Mouse (Mus musculus): ENCODE data around the gene Tnfrsf13b.
"Not testable (repeated sequence)": the region's sequence is repeated elsewhere in the genome, so short reads cannot be mapped to it uniquely, and the experiment has no call there.

The Tnfrsf13b gene

DNA sequence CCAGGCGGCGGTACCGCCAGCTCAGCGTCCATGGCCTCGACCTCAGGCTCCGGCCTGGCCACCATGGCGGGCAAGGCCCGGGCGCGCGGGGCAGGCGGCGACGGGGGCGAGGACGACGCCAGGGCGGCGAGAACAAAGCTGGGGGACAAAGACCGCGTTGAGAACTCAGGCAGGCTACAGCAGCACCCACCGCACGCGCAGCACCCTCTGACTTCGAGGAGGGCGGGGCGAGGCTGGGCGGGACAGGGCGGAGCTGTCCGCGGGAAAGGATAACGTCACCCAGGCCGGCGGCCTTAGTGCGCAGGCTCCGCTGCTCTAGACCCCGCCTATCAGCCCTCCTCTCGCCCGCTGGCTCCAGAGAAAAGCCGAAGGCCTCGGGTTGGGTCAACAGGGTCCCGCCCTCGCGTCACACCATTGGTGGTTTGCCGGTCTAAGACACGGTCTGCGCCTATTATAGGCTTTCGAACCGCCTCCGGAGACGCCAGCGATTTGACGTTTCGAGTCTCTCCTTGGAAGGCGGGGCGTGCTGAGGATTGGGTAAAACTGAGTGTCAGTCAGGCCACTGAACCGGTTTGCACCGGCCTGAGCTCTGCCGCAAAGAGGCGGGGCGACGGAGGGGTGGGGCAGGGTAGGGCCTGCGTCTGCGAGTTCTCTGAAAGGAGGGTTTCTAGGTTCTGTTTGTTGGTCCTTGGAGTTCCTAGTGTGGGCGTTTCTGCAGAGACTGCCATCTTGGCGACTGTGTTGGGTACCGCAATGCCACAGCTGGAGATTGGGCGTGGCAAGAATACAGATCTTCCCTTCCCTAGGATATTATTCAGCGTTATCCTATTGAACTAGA, 48.5 kb downstream of the Tnfrsf13b start, which contains the start of gene Usp22:
TSS of gene Usp22 (minus strand) at position 235 of the 838 bp plus-strand sequence.
- peak; percentile 100 for DNase-seq

DNA sequence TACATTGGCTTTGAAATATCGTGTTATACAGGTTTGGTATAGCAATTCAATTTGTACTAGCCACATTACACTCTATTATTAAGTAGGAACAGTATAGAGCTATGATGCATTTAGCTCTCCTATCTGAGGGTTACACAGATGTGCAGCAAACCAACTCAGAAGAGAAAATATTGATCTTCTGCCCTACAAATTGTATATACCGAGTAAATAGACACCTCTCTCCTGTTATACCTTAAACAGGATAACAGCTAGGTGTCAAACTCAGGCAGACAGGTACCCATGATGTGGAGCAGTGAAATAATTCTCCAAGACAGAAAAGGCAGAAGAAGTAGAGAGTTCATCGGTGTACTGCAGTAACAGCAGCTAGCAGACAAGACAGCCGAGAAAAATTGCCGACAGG, 49.2 kb downstream of the Tnfrsf13b start:
- DNase-seq = no peak

DNA sequence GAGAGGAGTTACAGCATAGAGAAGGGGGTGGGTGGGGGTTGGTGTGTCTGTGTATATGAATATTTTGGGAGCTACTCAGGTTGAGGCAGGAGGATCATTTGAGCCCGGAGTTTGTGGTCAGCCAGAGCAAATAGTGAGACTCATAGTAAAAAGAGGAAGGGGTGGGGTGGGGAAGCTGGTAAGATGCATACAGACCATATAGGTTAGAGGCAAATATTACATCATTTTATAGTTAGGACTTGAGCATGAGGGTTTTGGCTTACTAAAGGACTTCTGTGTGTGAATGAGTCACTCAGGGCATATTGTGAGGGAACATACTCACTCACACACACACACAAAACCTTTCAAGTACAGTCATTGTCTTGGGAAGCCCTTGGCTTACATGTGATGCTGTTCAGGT, 49.8 kb downstream of the Tnfrsf13b start:
- DNase-seq = no peak

DNA sequence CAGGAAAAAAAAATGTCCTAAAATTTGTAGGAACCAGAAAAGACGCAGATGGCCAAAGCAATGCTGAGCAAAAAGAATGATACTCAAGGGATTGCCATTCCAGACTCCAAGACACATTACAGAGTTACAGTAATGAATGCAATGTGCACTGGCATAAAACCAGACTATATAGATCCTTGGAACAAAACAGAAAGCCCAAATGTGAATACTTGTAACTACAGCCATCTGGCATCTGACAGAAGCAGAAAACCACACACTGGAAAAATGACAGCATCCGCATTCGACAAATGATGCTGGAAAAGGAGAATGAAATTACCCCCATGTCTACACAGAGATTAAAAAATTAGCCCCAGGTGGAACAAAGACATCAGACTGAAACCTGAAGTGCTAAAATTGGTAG, 53.8 kb downstream of the Tnfrsf13b start:
- DNase-seq = no peak

DNA sequence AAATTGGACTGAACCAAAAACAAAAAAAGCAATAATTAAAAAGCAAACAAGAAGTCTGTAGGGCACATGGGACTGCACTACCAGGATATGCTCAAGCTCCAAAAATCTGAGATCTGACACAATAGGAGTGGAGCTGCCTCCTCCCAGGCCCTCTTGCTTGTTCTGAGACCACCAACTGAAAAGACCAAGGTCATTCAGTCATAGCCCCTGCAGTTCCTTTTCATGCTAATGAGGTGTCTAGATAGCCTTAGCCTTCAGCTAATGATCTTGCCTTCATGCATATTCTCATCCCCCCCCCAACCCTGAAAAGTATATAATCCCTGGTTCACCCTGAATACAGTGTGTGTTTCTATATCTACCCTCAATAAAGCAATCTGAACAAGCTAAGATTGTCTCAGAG, 55.1 kb downstream of the Tnfrsf13b start:
- DNase-seq = no peak

DNA sequence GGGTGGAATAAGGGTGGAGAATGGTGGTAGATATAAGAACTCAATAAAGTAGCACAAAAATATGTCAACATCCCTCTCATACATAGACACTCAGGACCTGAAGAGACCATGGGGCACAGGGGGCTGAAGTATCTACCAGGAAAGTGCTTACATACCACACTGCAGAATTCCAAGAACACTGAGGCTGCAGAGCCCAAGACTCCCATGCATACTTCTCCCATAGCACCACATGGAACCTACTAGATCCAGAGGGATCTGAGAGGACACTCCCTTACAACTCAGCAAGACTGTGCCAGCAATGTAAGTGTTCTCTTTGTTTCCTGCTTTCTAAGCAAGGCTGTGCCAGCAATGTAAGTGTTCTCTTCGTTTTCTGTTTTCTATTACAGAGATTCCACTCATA, 57.3 kb downstream of the Tnfrsf13b start:
- no peak for DNase-seq

DNA sequence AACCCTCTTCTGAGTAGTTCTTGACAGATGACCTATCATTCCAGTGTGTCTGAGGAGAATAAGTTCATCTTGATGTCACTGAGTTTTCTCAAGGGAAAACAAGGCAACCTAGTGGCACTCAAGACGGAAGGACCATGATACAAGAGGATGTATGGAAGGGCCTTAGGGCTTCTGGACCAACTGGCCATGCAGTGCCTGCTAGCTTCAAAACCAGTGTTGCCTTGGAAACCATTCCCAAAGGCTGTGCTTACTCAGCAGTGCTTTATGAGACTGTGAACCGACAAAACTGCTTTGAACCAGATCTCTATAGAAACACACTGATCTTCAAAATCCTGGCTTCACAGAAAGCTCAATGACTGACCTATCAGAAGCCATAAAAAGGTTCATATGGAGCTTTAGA, 64.2 kb downstream of the Tnfrsf13b start:
- no peak for DNase-seq

DNA sequence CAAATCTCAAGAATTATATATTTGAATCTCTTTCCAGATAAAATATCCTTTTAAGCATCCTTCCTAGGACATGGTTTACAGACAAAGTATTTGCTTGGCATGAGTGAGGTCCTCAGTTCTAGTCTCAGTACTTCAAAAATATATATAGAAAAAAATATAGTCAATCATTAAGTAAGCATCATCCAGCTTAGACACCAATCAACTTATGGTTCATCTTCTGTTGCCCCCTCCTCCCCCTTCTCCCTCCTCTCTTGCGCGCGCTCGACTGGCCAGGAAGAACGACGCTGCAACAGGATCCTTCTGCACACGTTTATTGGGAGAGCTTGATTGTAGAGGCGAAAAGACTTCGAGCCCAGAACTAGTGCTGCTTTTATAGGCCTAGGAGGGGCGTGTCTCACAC, 65.6 kb downstream of the Tnfrsf13b start:
- DNase-seq = not testable (repeated sequence)

DNA sequence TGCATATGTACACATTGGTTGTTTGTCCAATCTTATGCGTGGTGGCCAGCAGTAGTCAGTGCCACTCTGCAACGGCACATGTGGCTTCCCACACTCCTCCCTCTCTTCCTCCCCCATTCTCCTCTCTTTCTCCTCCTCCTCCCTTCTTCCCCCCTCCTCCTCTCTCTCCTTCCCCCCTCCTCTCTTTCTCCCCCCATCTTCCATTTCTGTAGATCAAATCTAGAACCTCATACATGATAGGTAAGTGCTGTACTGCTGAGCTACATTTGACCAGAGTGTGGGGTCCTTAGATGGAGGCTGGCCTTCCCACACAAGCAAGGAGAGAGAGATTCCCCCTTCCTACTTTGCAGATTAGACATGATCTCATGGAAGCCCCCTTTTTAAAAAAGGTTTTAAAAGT, 66.2 kb downstream of the Tnfrsf13b start:
- no peak for DNase-seq

DNA sequence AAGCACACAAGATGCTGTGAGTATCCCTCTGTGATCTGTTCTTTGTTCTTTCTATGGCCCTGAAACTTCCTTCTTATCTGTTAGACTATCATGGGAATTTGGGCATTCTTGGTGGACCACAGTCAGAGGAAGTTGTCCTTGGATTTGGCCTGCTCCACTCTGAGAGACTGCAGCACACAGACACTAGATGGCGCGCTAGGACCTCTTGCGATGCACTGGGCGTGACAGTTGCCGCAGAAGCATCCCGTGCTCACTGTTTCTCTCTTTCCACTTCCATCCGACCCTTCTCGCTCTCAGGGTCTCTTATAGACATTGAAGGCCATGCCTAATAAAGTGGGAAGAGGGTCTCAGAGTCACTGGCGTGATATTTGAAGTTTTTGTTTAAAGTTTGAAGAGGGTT, 66.8 kb downstream of the Tnfrsf13b start:
- DNase-seq = peak; percentile 93

DNA sequence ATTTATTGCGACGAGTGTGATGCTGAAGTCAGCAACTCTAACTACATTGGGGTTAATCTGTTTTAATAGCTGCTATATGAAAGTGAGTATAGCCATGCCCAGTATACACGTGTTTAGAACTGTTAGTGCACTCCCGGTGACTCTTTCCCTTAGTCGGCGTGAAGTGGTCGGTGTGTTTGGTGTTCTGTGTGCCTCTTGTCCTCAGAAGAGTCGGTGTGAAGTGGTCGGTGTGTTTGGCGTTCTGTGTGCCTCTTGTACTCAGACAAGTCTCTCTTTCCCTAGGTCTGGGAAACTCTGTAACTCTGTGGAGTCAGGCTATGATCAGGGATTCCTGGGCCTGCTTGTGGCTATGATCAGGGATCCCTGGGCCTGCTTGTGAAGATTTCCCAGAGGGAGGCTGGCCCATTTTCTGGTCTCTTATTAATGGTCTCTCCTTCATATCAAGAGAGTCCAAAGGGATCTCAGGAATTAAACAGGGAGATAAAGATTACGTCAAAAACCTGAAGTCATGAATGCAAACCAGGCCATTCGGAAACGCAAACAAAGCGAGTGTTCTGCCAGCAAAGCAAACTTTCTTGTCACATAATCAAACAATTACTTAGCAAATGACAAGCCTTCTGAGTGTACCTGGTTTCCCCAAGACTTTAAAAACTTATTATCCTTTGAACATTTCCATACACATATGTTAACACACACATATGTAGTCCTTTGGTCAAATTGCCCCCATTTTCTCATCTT, 70.2 kb downstream of the Tnfrsf13b start:
- DNase-seq = no peak

DNA sequence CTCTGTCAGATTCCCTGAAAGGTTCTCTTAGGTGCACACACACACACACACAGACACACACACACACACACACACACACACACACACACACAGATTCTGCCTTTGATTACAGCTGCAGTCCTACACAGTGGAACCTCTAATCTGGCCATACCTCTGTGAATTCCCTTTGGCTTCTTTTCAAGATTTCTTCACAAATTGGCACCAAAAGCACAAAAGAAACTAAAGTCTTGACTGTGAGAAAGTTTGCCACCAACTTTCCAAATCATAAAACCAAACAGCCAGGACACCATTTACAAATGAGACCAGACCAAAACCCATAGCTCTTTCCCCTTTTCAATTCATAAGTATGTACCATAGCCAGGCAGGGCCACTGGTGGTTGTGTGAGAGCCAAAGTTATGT, 71.4 kb downstream of the Tnfrsf13b start:
- DNase-seq = no peak
